Mouse (Mus musculus) lung, postnatal 0 days (tissue): ENCODE measurements around the gene Pip4k2a.

ENCODE experiments used
- CTCF ChIP-seq: IDR thresholded peaks from 2 replicates; pipeline ENCODE4 v1.5.1; 2016; ENCODE audit warnings: antibody characterized with exemption, mild to moderate bottlenecking
- EP300 ChIP-seq: IDR thresholded peaks from 2 replicates; pipeline ENCODE4 v1.6.1; 2016; ENCODE audit warnings: antibody characterized with exemption, mild to moderate bottlenecking, control low read depth

GRCm38 (mm10) chr2:18928196-18928595 lies 69.7 kb downstream of the Pip4k2a start:
- TF ChIP-seq EP300 (0 out of 2 replicates have a peak, but pooled peaks have one; percentile 10), CTCF (no peak)
